Mouse (Mus musculus) liver, adult 2 months (tissue): ENCODE measurements around the gene B4galnt1. TPM values are rescaled to one million over a fixed set of nuclear protein-coding genes. Genes with fewer than 3 reads are reported as not detected.
"Not testable (repeated sequence)": the region's sequence is repeated elsewhere in the genome, so short reads cannot be mapped to it uniquely, and the experiment has no call there.

Experiments used
- DNase-seq: peaks from one replicate; pipeline ENCODE4 v3.0.0-alpha.2; 2011; ENCODE audit warnings: low read depth, low spot score; ENCODE audit errors: extremely low read depth
- H3K27ac ChIP-seq: fragments of 200-500 bp; replicated peaks from 2 replicates; pipeline ENCODE4 v1.5.1; 2012; ENCODE audit warnings: low read depth, mild to moderate bottlenecking, control low read depth, inconsistent platforms, low read length; ENCODE audit not compliant: insufficient read depth
- H3K27me3 ChIP-seq: fragments of 200-500 bp; 2 replicates; pipeline ENCODE4 v1.6.1; 2012; ENCODE audit warnings: mild to moderate bottlenecking, moderate library complexity, low read length, inconsistent platforms; ENCODE audit not compliant: control insufficient read depth, insufficient read depth
- H3K36me3 ChIP-seq: fragments of 200-500 bp; 2 replicates; pipeline ENCODE4 v1.6.1; 2012; ENCODE audit warnings: low read length, inconsistent platforms; ENCODE audit not compliant: control insufficient read depth, insufficient read depth
- H3K4me1 ChIP-seq: fragments of 200-500 bp; 2 replicates; pipeline ENCODE4 v1.6.1; 2011; ENCODE audit warnings: low read length; ENCODE audit not compliant: control insufficient read depth, insufficient read depth
- H3K4me3 ChIP-seq: fragments of 200-500 bp; 2 replicates; pipeline ENCODE4 v1.5.1; 2011; ENCODE audit warnings: low read depth, mild to moderate bottlenecking, control low read depth, low read length, moderate library complexity; ENCODE audit not compliant: insufficient read depth
- H3K79me2 ChIP-seq: fragments of 200-500 bp; 2 replicates; pipeline ENCODE4 v1.6.1; 2012; ENCODE audit warnings: inconsistent platforms, mild to moderate bottlenecking, low read length, moderate library complexity; ENCODE audit not compliant: control insufficient read depth, insufficient read depth
- H3K9ac ChIP-seq: fragments of 200-500 bp; 2 replicates; pipeline ENCODE4 v1.6.1; 2012; ENCODE audit warnings: low read depth, mild to moderate bottlenecking, control low read depth, inconsistent platforms, low read length
- CTCF ChIP-seq: fragments of 200-500 bp; IDR thresholded peaks from 2 replicates; pipeline ENCODE4 v1.5.1; 2011; ENCODE audit warnings: low read depth, low read length, control low read depth
- POLR2A ChIP-seq: fragments of 200-500 bp; IDR thresholded peaks from 2 replicates; pipeline ENCODE4 v1.6.1; 2011; ENCODE audit warnings: low read length, control low read depth; ENCODE audit not compliant: insufficient read depth; ENCODE audit errors: extremely low read depth
- WGBS: fragments of 180-500 bp; shearing (Covaris S2); methylation state at CpG from one replicate; pipeline ENCODE4 v1.1.7; 2018; 5-methylcytosine and 5-hydroxymethylcytosine counted together
- polyA plus RNA-seq: library from polyadenylated mRNA; depleted of rRNA; stranded (reverse); fragments of >200 nt; gene quantifications from 2 replicates; pipeline ENCODE4 v1.2.3, GENCODE M21; 2012
- total RNA-seq: library from RNA; depleted of rRNA; stranded (reverse); fragments of >200 nt; gene quantifications from 2 replicates; pipeline ENCODE4 v1.2.3, GENCODE M21; 2014

Gene B4galnt1
- total and polyA plus RNA-seq, 2 experiments = 21.9 to 85.0 TPM

- peaks cover 13% of the 10 kb centered on the region for H3K4me1 ChIP-seq
- H3K36me3 ChIP-seq = no peaks in the 10 kb centered on the region
- H3K27me3 ChIP-seq = no peaks in the 10 kb centered on the region
- H3K79me2 ChIP-seq = no peaks in the 10 kb centered on the region; the same call in 1 of the 2 replicates
- TF ChIP-seq POLR2A = no peak
- TF ChIP-seq CTCF = no peak
- H3K4me3 ChIP-seq = no peak overlapping the region
- WGBS = 82% methylated on average over 5 of the region's 5 CpGs
- H3K9ac ChIP-seq = no peak overlapping the region
- no peak overlapping the region for H3K27ac ChIP-seq
- no peak for DNase-seq
Observed at GRCm38 (mm10) chr10:127145303-127145702, 19.7 kb upstream of the B4galnt1 start.

- Histone ChIP-seq H3K27me3 (no peaks in the 10 kb centered on the region), H3K4me3 (no peak overlapping the region), H3K4me1 (peaks cover 13% of the 10 kb centered on the region), H3K27ac (peak overlapping the region; percentile 33), H3K36me3 (no peaks in the 10 kb centered on the region), H3K79me2 (no peaks in the 10 kb centered on the region; the same call in 1 of the 2 replicates), H3K9ac (no peak overlapping the region)
- DNase-seq = peak; percentile 68
- 23% methylated on average over 6 of the region's 6 CpGs for WGBS
- TF ChIP-seq CTCF = no peak
- TF ChIP-seq POLR2A = no peak
Observed at GRCm38 (mm10) chr10:127147135-127147534, 17.9 kb upstream of the B4galnt1 start.

GRCm38 (mm10) chr10:127150471-127150872 is 14.6 kb upstream of the B4galnt1 start:
- no peaks in the 10 kb centered on the region for H3K27me3 ChIP-seq
- H3K4me3 ChIP-seq = peak overlapping the region; percentile 27
- peak overlapping the region; percentile 93 for H3K27ac ChIP-seq
- whole genome bisulfite sequencing = 13% methylated on average over 4 of the region's 4 CpGs
- peak overlapping the region; percentile 24; the same call in 1 of the 2 replicates for H3K9ac ChIP-seq
- TF ChIP-seq POLR2A (no peak), CTCF (no peak)
- H3K79me2 ChIP-seq = no peaks in the 10 kb centered on the region
- DNase-seq = peak; percentile 98
- H3K36me3 ChIP-seq = no peaks in the 10 kb centered on the region
- peaks cover 17% of the 10 kb centered on the region for H3K4me1 ChIP-seq

DNA sequence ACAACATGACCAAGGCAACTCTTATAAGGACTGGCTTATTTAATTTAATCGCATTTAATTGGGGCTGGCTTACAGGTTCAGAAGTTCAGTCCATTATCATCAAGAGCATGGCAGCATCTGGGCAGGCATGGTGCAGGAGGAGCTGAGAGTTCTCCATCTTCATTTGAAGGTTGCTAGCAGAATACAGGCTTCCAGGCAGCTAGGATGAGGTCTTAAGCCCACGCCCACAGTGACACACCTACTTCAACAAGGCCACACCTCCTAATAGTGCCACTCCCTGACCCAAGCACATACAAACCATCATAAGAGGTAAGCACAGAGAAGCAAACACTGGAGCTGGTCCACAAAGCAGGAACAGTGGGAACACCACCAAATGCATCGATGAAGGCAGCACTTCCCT is 13.8 kb upstream of the B4galnt1 start:
- peak; percentile 72 for DNase-seq
- peaks cover 19% of the 10 kb centered on the region for H3K4me1 ChIP-seq
- not testable (repeated sequence) for H3K79me2 ChIP-seq, H3K36me3 ChIP-seq, H3K4me3 ChIP-seq, H3K9ac ChIP-seq, H3K27me3 ChIP-seq
- 47% methylated on average over 3 of the region's 3 CpGs for WGBS
- H3K27ac ChIP-seq = peak overlapping the region; percentile 86

DNA sequence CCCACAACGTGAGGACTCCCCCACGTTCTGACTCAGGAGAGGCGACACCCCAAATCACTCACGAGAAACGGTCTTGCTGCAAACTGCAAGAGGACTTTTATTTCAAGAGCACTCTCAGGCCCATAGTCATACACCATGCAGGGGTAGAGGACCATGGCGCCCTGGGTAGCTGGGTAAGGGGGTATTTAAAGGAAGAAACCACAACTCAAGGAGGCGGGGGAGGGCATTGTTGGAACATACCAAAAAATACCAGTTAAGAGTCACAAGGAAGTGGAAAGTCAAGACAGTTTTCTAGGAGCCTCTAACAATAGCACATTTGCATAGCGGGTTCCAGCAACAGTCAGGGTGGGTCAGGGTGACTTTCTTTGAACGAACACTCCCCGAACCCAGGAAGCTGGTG is 12.5 kb upstream of the B4galnt1 start:
- not testable (repeated sequence) for H3K9ac ChIP-seq, DNase-seq, H3K36me3 ChIP-seq, H3K79me2 ChIP-seq, H3K4me3 ChIP-seq, H3K27me3 ChIP-seq
- Histone ChIP-seq H3K4me1 (peaks cover 16% of the 10 kb centered on the region), H3K27ac (0 out of 2 replicates have a peak overlapping the region, but pooled peaks have one; percentile 9)
- 91% methylated on average over 10 of the region's 10 CpGs for WGBS

DNA sequence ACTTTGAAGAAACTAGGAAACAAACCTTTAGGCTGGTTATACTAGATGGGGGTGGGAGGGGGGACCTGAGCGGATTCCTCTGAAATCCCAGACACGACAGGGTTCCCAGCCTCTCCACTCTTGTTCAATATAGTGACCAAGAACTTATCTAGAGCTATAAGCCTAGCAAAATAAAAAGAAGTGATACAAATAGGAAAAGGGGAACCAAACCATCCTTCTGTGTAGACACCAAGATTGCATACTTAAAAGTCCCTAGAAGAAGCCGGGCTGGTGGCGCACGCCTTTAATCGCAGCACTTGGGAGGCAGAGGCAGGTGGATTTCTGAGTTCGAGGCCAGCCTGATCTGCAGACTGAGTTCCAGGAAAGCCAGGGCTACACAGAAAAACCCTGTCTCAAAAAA is 11.7 kb upstream of the B4galnt1 start:
- Histone ChIP-seq H3K27me3 (no peaks in the 10 kb centered on the region), H3K4me3 (no peak overlapping the region), H3K27ac (peak overlapping the region; percentile 29; the same call in 1 of the 2 replicates), H3K4me1 (peaks cover 16% of the 10 kb centered on the region), H3K79me2 (no peaks in the 10 kb centered on the region), H3K9ac (no peak overlapping the region), H3K36me3 (no peaks in the 10 kb centered on the region)
- no peak for DNase-seq
- TF ChIP-seq POLR2A = no peak
- no peak for TF ChIP-seq CTCF
- 91% methylated on average over 7 of the region's 7 CpGs for WGBS
